Mouse (Mus musculus) left cerebral cortex, adult 9 months (tissue): ENCODE measurements around the gene Rps6kl1.

ENCODE experiments used
- DNase-seq, 2 experiments: peaks; one replicate each; pipeline ENCODE4 v3.0.0; 2022; ENCODE audit warnings: low spot score in 2 of 2

The Rps6kl1 gene

GRCm38 (mm10) chr12:85151002-85151774 lies at the start of gene Rps6kl1:
Rps6kl1 (minus strand) TSS chr12:85151264.
- peak; percentile 79 to 81 for DNase-seq

- no peak for DNase-seq
These were observed 48.9 kb upstream of the Rps6kl1 start for GRCm38 (mm10) chr12:85199954-85200353.

- no peak for DNase-seq
These were observed 46.9 kb upstream of the Rps6kl1 start for GRCm38 (mm10) chr12:85197936-85198335.

DNA sequence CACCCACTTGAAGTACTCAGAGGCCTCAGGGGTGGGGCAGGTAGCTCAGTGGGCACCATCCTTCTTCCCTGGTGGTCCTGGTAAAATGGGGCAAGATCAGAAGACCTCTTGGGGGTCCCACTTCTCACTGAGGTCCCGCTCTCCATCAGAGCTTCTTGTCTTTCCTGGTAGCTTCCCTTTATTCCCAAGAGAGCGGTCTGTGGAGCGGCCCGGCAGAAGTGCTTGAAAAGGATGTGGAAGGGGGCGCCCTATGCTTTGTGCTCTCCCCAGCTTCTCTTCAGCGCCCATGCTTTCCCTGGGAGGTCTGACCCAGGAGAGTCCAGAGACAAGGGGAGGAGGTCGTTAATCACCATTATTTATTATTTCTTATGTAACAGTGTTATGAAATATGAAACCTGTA lies 46.3 kb upstream of the Rps6kl1 start:
- DNase-seq: no peak

DNA sequence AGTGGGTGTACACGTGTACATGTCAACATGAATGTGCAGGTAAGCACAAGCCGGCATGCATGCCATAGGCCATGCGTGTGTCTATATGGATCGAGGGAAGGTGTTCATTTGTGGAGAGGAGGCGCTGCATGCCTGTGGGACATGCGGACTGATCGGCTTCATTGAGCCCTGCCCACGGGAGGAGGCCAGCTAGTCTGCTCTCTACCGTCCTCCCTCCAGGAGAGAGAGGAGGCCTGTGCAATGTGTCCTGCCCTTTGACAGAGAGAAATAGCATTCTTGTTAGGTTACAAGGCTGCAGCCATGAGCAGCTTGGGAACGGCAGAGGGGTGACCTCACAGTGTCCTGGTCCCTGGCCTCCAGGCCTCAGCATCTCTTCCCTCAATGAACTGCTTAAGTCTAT lies 45.1 kb upstream of the Rps6kl1 start:
- no peak for DNase-seq

DNA sequence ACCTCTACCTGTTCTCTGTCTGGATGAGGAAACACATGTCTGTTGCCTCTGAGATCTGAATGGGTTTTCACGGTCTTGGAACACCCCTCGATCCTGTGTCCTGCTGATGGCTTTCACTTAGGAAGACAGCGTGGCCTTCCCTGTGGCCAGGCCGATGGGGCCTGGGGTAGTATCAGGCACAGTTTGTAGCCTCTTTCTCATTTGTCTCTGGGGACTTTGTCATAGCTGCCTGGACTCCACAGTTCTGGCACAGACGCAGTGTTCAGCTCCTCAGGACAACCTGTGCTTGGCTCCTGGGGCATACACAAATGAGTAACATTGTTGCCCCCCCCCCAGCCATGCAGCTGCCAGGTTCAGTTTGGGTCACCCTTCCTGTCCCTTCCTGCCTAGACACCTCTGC lies 44.0 kb upstream of the Rps6kl1 start:
- DNase-seq: no peak

DNA sequence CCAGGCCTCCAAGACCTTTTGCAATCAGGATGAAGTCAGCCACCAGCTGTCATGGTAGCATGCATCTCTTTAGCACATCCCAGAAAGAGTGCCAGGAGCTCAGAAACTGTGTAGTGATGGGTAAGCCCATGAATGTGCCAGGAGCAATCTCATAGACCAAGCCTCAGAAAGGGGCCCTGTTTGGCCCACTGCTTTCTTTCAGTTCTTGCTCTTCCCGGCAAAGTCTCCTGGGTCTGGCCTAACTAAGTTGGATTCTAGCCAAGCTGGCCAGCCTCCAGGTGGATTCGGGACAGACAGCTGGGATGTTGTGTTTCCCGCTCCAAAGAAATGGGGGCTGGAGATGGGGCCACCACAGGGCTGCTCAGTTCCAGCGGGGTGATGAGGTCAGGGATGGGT lies 43.6 kb upstream of the Rps6kl1 start:
- peak in 1 of 2 experiments; percentile 35 for DNase-seq

DNA sequence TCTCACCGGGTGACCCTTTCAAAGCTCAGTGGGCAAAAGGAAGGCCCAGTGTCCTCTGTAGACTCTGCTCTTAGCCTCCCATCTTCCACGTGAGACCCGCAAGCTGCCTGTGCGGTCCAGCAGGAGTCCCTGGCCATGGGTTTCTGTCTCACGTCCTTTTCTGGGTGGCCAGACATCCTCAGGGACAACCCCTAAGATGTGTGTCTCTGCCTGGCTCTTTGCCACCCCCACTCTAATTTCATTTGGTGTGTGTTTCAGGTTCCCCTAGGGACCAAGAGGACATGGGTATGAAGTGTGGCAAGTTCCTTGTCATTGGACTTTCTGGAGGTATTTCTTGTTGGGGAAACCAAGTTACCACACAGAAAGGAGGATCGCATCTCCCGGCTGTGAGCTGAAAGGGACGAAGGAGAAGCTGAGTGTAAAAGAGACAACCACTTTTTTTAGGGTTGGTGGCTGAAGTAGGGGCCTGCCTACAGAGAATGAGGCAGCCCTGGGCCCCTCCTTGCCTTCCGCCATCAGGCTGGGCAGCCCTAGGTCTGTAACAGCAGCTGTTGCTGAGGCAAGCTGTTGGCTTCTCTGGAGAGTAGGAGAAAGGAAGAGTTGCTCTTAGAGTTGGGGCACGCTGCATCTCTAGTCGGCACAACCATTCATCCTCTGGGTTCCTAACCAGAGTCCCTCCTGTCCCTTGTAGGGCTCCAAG lies 43.0 kb upstream of the Rps6kl1 start:
- no peak for DNase-seq

GRCm38 (mm10) chr12:85193146-85193545 lies 42.1 kb upstream of the Rps6kl1 start:
- DNase-seq: no peak

- no peak for DNase-seq
These were observed 41.5 kb upstream of the Rps6kl1 start for GRCm38 (mm10) chr12:85192461-85193108.

DNA sequence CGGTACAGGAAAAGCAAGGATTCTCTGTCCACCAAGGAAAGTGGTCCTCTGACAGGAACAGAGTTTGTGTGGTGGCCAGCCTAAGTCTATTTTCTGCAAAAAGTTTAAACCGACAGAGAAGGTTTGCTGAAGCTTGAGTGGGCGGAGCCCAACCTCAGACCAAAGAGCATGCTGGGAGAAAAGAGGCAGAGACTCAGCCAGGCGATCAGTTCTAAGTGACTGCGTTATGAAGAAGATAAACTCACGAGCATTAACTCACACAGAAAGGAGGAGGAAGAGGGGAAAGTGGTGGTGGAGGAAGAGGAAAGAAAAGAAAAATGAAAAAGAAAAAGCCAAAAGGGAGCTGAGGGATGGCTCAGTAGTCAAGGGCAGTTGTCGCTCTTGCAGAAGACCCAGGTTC lies 39.2 kb upstream of the Rps6kl1 start:
- no peak for DNase-seq

- DNase-seq: no peak
These were observed 35.3 kb upstream of the Rps6kl1 start for GRCm38 (mm10) chr12:85186361-85186760.

DNA sequence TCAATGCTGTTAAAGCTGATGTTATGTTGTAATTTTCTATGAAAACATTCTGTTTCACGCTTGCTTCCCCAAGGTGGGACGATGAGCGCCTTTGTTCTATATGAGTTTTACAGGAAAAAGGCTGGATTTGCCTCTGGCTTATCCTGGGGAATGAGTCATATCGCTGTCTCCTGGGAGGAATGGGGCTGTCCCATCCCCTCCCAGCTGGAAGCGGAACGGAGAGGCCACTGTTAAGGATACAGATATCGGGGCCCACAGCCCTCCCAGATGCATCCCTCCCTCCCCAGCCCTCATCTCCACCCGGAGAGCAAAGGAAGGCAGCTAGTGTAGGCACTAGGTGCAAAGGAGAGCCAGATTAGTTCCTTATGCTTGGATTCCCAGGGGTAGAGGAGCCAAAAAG lies 34.7 kb upstream of the Rps6kl1 start:
- no peak for DNase-seq

DNA sequence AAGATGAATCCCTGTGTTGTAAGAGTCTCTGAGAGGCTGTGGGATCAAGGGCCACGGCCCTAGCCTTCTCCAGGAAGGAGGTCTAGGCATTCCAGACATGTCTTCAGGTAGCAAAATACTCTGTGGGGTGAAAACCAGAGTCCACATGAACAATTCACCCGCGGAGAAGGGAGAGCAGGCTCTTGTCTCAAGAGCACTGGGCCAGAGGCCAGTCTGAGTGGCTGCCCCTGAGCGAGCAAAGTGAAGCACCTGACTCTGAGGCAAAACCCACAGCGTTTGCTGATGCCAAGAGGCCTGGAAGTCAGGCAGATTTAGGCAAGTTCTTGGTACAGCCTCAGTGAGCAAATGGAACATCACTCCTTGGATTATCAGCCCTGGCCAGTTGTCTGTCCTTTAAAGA lies 33.1 kb upstream of the Rps6kl1 start:
- no peak for DNase-seq

GRCm38 (mm10) chr12:85182898-85183297 lies 31.8 kb upstream of the Rps6kl1 start:
- no peak for DNase-seq

GRCm38 (mm10) chr12:85182345-85182643 lies 31.2 kb upstream of the Rps6kl1 start:
- DNase-seq: no peak

GRCm38 (mm10) chr12:85181475-85182344 lies 30.6 kb upstream of the Rps6kl1 start:
- no peak for DNase-seq

GRCm38 (mm10) chr12:85178294-85178693 lies 27.2 kb upstream of the Rps6kl1 start:
- no peak for DNase-seq

DNA sequence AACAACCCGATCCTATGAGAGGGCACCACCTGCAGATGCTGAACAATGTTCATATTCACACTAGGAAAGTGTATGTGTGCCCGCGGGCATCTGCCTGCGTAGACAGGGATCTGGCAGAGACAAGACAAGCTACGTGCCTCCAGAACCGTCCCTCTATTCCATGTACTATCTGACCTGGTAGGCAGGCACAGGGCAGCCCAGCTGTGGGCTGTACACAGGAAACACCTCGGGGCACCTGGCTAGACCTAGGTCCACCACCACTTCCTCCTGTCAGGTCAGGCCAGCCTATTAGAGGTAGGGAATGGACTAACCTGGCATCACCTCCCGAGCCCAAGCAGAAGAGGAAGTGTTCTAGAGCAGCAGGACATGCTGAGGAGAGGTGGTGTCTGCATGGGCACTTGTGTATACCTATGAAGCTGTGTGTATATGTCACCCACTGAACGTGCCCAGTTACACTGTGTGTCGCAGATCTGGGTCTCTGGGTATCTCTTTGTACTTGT lies 26.7 kb upstream of the Rps6kl1 start, which contains the start of gene Pgf:
Gene Pgf, minus strand, starts transcription at position 51 of the 500 bp plus-strand sequence.
- no peak for DNase-seq

- DNase-seq: no peak
These were observed 25.9 kb upstream of the Rps6kl1 start for GRCm38 (mm10) chr12:85176846-85177523.
